Mouse (Mus musculus): ENCODE results near the gene Rad50.

Gene Rad50

DNA sequence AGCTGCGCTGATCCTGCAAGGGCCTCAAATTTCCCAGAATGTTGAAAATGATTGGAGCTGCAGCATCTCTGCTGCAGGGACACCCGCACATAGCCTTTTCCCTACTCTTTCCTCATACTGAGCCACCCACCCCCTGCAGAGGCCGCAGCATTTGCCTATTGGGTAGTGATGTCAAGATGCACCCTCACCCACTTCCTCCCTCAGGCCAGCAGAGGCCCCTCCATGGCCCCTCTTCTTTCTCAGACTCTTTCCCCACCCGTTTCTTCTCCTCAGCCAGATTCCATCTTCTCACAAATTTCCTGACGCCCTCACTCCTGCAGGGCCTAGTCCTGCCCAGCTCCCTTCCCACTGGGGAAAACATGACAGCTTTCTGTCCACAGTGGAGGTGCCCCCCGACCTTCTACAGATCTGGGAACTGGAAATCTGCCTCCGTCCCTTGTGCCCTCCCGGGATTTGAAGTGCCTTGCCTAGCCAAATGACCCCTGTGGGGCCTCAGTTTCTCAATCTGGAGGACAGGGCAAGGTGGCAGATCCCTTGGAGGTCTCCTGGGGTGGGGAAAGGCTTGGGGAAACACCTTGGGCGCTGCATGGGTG, 71.4 kb downstream of the Rad50 start:
- DNase-seq (ENCODE audit: low read depth, low spot score): no peak

DNA sequence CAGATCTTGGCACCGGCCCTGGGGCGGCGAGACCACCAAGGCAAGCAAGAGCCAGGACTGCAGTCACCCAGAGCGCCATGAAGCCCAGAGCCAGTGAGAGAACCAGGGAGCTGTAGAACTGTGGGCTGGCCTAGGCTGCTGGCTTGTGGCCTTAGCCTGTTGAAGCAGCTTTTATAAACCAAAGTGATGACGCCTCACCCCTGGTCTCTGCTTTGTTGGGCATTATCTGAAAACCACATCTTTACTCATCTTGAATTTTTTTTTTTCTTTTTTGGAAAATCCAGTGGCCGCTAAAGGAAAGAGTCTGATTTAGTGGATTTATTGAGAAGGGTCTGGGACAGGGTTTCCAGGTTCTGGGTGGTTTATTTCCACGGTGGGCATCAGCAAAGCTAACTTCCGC, 72.6 kb downstream of the Rad50 start, which contains the start of gene Il13:
TSS of gene Il13 (minus strand) at position 147 of the 400 bp plus-strand sequence.
- no peak for DNase-seq (ENCODE audit: low read depth, low spot score)

DNA sequence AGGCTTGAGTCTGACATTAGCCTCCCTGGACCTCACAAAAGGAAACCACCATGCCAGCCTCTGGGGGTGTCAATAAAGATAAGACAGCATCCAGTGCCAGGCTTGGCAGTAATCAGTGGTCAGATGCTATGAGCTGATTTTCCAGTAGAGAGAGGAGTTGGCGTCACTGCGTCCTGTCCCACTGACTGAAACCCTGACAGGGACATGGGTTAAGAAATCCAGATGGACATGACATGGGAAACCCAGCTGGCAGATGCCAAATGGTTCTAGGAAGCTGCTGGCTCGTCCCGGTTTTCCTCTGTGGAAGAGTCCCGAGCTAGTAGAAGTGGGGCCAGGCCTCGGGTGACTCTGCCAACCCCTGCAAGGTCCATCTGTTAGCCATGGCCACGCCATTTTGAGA, 73.5 kb downstream of the Rad50 start:
- DNase-seq (ENCODE audit: low read depth, low spot score): no peak

DNA sequence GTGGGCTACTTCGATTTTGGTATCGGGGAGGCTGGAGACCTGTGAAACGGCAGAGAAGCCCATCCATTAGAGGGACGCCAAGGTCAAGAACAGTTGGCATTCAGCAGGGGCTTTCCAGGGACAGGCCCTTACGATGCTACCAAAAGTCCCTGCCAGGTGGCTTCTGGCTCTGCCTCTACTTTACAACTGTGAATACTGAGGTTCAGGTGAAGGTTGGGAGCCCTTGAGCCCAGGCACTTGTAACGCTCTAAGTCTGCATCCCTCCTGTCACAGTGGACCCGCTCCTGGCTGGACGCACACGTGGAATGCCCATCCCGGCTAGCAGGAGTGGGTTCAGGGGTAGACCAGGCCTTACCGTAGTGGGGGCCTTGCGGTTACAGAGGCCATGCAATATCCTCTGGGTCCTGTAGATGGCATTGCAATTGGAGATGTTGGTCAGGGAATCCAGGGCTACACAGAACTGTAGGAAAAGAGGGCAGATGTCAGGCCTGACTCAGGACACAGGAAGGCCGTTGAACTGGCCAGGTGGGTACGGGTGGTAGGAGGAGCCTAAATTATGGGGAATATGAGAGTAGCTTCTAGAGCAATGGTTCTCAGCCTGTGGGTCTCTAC, 74.9 kb downstream of the Rad50 start:
- DNase-seq (ENCODE audit: low read depth, low spot score): no peak

DNA sequence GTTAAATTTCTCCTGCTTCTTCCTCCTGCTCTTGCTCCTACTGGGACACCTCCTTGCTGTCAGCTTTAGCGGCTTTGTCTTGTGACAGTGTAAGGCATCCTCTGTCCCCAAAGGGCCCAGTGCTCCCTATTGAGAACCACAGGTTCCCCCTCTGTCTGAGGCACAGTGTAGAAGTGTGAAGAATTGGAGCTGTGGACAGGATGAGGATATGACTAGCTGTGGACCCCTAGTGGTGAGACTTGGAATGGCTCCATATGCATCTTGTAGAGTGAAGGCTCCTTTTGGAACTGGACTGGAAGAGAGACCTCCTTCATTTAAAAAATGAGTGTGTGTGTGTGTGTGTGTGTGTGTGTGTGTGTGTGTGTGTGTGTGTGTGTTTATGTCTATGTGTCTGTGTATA, 79.3 kb downstream of the Rad50 start:
- DNase-seq (ENCODE audit: low read depth, low spot score): peak; percentile 78

DNA sequence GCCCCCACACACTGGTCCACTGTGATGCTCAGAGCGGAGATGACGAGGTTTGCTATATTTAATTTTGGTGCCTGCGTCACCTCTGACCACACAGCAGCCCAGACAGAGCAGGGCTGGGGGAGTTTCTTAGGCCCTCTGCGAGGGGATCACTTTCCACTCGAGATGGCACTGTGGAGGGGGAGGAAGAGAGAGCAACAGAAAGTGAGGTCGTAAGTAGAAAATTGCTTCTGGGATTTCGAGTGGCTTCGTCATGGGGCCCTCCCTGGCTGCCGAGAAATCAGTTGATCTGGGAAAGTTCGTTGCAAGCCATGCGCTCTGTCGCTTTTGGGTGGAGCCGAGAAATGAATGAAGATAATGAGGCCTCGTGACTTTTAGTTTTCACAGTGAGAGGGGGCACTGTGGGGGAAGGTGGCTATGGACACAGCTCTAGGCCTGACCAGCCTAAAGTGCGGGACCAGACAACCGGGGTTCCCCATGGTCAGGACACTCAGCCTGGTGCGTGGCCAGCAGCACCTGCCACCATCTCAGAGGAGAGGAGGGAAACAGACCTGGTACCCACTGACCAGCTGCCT, 80.2 kb downstream of the Rad50 start:
- no peak for DNase-seq (ENCODE audit: low read depth, low spot score)

DNA sequence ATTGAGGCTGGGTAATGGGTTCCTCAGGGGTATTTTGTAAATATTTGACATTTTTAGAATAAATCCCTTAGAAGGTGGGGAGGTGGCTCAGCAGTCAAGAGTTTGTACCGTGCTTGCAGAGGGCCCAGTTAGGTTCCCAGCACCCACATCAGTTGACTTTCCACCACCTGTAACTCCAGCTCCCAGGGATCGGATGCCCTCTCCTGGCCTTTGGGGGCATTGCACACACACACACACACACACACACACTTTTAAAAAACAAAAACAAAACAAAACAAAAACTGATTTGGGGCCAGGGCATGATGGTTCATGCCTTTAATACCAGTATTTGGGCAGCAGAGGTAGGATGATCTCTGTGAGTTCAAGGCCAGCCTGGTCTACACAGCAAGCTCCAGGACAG, 83.0 kb downstream of the Rad50 start:
- no peak for DNase-seq (ENCODE audit: low read depth, low spot score)

DNA sequence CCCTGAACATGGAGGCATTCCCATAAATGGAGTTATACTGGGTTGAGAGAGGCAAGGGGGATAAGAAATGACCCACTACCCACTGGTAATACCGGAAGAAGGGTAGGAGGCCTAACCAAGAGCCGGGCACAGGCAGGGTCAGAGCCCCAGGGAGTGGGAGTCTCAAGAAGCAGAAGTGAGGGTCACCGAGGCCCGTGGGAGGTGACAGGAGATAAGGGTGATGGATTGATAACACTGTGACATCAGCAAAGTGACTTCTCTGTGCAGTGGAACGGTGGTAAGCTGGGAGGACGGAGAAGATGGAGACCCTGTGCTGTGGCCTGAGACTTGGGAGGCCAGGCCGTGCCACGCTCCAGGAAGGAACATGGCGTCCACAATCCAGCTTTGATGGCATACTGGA, 83.5 kb downstream of the Rad50 start:
- DNase-seq (ENCODE audit: low read depth, low spot score): no peak

DNA sequence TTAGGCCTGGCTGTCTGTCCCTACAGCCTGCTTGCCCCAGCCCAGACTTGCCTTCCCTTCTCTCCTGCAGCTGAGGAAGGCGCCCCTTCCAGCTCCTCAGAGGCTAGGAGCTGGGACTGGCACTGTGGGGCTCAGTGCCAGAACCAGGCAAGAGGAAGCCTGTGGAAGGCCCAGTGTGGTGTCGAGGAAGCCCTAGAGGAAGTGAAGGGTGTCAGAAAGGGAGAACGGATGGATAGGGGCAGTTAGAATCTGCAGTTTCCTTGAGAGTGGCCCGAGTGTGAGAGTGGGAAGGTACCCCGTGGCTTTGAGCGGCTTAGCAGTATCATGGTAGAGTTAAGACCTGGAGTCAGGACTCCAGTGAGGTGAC, 84.7 kb downstream of the Rad50 start:
- no peak for DNase-seq (ENCODE audit: low read depth, low spot score)

DNA sequence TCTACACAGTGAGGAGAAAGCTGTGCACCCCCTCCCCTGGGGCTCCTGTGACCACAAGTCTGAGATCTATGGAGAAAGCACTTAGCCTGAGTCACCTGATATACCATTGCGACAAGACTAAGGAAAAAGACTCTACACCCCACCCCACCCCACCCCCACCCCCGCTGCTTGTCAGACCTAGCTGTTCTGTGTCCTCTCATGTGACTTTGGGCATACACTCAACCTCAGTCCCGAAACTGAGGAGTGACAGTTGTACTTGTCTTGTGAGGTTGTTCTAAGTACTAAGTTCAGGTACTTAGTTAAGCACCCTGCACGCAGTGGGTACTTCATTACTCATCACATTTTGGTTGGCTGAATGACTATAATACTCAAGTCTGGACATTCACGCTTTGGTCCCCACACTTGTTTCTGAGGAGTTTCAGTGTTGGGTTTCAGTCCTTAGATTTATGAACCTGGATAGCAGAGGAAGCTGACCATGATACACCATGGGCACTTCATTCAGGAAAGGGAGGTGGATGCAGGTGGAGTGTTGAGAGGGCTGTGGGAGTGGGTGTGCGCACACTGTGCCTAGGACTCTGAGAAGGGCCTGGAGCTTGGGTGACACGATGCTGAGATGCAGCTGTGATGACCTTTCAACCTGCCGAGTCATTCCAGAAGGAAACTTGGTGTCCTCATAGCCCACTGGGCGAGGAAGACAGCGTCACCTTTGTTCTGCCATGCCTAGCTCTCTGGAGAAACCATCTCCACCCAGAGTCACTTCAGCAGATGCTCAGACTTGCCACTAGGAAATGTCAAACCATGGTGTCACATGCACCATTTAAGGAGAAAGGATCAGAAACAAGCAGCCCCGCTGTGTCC, 85.3 kb downstream of the Rad50 start:
- no peak for DNase-seq (ENCODE audit: low read depth, low spot score)

DNA sequence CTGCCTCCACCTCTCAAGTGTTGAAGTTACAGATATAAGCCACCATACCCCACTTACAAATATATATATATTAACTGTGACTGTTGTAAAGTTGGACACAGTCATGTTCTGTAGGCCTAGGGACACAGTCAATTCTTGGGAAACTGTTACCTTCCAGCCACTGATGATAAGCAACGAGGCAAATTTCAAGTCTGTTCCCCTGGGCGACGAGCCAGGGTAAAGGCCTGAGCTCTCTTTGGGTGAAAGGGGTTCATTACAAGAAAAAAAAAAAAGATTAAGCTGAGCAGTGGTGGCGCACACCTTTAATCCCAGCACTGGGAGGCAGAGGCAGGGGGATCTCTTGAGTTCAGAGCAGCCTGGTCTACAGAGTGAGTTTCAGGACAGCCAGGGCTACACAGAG, 87.0 kb downstream of the Rad50 start:
- no peak for DNase-seq (ENCODE audit: low read depth, low spot score)

DNA sequence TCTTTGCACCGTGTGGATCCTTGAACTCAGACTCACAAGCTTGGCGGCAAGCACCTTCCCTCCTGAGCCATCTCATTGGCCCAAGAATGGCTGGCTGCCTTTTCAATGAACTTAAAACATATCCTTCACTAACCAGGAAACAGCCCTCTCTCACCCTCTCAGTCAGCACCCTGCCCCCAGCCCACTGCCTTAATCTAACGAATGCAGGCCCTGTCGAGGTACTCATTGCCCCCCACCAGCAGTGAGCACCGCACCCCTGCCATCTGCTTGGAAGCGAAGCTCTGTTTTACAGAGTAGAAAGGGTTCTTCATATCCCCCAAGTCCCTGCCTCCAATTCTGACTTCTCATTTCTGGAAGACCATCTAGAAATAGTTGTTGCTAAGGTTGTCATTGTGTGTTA, 87.7 kb downstream of the Rad50 start:
- no peak for DNase-seq (ENCODE audit: low read depth, low spot score)

DNA sequence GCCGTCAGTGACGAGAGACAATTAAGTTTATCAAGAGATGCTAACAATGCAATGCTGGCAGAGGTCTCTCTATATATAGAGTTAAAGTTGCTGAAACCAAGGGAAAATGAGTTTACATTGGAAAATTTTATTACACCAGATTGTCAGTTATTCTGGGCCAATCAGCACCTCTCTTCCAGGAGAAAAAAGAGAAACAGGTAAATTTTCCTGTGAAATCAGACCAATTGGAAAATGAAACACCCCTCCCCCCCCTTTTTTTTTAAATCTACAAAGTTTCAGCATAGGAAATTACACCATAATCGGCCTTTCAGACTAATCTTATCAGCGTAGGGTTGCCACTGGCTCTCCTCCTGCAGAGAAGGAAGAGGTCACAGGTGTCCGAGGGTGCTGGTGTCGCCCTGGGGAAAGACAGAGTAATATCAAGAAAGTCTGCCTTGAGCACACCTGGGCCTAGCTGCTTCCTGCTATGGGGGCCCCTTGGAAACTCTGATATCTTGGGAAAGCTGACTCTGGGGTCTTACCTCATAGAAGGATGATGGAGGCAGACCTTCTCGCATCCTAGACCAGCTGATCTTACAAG, 88.4 kb downstream of the Rad50 start, which contains the start of gene Il4:
TSS of gene Il4 (minus strand) at position 51 of the 580 bp plus-strand sequence.
- DNase-seq (ENCODE audit: low read depth, low spot score): no peak

DNA sequence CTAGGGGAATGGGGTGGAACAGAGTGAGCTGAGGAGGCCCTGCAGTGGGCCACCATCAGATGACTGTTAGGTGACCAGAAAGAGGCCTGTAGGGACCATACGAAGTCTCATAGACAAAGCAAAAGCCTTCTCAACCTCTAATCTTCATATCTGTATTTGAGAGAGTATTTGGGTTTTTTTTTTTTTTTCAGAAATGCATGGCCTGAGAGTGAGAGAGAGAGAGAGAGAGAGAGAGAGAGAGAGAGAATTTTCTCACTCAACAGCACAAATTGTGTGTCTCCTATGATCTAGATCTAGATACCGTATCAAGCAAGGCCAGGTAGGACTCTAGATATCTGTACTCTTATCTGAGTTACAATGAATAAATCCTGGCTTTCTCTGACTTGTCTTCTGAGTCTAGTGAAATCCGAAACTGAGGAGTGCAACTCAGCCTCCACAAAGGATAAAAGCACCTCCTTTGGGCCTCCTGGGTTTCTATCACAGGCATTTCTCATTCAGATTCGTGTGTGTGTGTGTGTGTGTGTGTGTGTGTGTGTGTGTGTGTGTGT, 89.5 kb downstream of the Rad50 start:
- DNase-seq (ENCODE audit: low read depth, low spot score): no peak

DNA sequence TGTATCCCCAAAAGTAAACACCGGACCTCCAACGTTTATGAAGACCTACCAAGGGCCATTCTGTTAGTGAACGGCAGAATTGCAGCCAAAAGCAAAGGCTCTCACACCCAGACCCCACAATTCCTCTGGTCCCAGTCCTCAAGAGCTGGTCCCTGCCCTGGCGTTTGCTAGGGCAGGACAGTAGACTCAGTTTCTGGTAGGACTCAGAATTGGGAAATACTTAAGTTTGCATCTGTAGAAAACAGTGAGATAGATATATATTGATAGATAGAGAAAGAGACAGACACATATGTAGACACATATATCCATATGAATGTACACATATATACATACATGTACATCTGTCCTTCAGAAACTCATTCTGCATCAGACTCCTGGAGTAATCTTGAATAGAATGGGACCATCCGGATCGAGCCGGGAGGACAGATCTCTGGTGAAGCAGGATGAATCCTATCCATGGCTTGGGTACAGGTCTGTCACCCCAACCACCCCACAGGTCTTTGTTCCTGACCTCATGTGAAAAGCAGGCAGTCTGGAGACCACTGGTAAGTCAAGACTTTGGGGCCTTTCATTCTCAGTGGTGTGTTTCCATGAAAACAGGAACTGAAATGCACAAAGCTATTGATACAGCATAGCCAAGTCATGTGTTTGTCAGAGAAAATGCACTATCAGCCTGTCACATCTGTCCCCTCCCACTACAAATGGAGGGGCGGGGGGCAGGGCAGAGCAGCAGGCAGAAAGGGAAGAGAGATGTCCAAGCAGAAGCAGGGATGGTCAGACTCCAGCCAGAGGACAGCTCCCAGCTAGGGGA, 90.2 kb downstream of the Rad50 start:
- DNase-seq (ENCODE audit: low read depth, low spot score): no peak

DNA sequence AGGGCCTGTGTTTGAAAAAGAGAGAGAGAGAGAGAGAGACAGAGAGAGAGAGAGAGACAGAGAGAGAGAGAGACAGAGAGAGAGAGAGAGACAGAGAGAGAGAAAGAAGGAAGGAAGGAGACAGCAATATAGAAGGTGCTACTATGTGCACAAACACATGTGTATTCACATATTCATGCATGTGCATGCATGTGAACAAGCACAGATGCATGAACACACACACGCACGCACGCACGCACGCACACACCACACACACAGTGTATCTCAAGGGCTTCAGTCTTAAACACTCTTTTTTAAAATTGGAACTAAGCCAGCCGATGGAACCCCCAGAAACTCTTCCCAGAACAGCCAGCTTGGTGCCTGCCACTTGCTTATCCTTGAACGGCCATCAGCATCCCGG, 91.5 kb downstream of the Rad50 start:
- no peak for DNase-seq (ENCODE audit: low read depth, low spot score)

DNA sequence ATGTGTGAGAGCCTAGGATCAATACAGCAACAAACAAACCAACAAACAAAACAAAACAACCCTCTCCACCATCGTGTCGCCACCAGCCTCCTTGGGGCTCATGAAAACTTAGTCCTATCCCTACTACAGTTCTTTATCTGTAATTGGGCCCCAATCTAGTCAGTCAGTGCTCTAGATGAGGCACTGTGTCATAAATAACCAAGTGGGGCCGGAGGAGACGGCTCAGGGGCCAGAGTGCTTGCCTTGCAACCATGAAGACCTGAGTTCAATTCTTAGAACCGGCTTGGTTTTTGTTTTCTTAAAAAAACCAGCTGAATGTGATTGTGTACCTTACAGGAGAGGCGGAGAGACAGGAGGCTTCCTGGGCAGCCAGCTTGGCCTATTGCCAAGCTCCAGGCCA, 91.9 kb downstream of the Rad50 start:
- no peak for DNase-seq (ENCODE audit: low read depth, low spot score)

DNA sequence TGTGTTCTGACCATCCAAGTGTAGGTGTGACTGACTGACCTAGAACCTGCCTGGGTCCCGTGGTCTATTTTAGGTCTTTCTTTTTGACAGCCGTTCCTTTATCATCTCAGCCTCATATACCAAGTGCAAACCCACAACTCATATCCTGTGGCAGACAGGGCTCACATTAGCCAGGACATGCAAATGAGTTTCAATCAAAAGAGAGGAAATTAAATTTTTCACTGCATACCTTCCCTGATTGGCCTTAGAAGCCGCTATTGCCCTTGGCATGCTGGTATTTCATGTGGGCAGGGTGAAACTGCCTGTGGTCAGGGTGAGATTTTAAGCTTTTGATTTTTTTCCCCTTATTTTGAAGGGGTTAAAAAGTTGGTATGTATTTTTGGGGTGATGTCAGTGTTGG, 97.4 kb downstream of the Rad50 start:
- DNase-seq (ENCODE audit: low read depth, low spot score): no peak

DNA sequence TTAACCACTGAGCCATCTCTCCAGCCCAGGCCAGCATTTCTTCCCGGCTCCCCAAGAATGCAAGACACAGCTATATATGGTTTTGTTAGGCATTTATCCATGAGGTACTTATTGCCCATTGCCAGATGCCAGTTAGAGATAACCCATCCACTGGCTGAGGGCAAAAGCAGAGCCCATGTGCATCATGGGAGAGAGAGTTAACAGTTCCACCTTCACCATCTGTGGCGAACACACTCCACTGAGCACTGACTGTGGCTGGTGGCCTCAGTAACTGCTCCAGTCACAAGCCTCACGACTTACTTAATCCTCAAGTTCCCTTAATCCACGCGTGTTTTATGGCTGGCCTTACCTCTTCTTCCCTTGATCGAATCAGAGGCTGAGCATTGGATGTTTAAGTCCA, 97.9 kb downstream of the Rad50 start:
- no peak for DNase-seq (ENCODE audit: low read depth, low spot score)

DNA sequence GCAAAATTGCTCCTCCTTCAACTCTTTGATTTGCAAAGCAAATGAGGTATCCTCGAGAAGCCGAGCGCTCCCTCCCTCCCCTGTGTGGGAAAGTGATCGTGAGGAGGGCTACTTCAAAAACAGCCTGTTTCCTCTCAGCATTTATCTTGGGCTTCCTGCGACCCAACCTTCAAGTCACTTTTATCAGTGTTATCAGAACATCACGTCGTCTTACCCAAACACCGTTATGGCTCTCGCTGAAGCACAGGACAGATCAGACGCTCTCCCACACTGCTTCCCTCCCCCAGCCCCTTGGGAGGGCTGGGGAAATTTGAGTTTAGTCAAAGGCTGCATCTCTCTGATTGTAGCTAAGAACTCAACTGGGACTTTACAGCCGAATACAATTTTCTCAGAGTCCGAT, 101.5 kb downstream of the Rad50 start:
- DNase-seq (ENCODE audit: low read depth, low spot score): no peak

DNA sequence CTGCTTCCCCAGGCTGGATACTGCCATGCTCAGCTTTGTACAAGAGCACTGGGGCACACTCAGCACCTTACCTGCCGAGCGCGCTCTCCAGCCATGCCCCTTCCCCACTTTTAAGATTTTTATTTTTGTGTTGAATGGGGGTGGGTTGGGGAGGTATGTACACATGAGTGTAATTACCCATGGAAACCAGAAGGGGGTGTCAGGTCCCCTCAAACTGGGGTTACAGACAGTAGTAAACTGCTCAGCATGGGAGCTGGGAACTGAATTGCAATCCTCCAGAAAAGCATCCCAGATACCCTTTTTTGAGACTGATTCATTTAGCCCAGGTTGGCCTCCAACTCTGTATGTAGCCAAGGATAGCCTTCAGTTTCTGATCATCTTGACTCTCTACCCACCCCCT, 102.1 kb downstream of the Rad50 start:
- DNase-seq (ENCODE audit: low read depth, low spot score): no peak
